Mouse (Mus musculus) liver, adult (tissue): Measurements from ENCODE around the gene Gm21820.
"Not testable (repeated sequence)": the region's sequence is repeated elsewhere in the genome, so short reads cannot be mapped to it uniquely, and the experiment has no call there.

Source experiments
- GATA4 ChIP-seq: IDR thresholded peaks from 2 replicates; pipeline ENCODE4 v1.6.1; 2014; ENCODE audit warnings: mild to moderate bottlenecking, low read length; ENCODE audit not compliant: insufficient replicate concordance

Gene Gm21820

DNA sequence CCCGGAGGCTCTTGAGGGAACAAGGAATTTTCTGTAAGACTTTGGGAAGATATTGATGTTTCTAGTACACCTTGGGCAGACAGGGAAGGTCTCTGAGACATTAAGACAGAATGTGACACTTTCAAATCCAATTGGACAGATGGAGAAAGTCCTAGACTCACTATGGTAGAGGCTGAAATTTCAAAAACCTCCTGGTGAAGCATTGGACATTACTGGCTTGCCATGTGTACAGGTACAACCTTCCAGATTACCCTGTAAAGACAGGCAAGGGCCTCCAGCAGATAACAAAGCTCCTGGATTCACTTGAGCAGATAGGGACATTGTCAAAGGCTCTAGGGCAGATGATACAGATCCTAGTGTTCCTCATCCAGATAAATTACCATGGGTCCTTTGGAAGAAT is at the start of gene Gm21820:
Gm21820 (minus strand) TSS at position 101 of the 400 bp plus-strand sequence.
- TF ChIP-seq GATA4, result not testable (repeated sequence)
